Mouse (Mus musculus) midbrain, embryonic 13.5 days (tissue): ENCODE measurements around the gene Vrtn. TPM values are rescaled to one million over a fixed set of nuclear protein-coding genes. Genes with fewer than 3 reads are reported as not detected.
A peak's percentile ranks its signal among the peaks of the same experiment; 100 is the strongest.

ENCODE experiments used
- ATAC-seq: fragments of 200-750 bp; cut with Nextera tagmentation; 2 replicates; pipeline ENCODE4 v1.8.0; 2017; ENCODE audit warnings: mild to moderate bottlenecking, moderate TSS enrichment, moderate library complexity
- H3K27ac ChIP-seq: fragments of 300-500 bp; sonication (generic); 2 replicates; pipeline ENCODE4 v1.5.1; 2015; ENCODE audit warnings: inconsistent platforms, mild to moderate bottlenecking, moderate library complexity
- H3K27me3 ChIP-seq: fragments of 300-500 bp; sonication (generic); 2 replicates; pipeline ENCODE4 v1.6.1; 2015; ENCODE audit warnings: mild to moderate bottlenecking, inconsistent platforms
- H3K36me3 ChIP-seq: fragments of 300-500 bp; sonication (generic); 2 replicates; pipeline ENCODE4 v1.6.1; 2015; ENCODE audit warnings: mild to moderate bottlenecking, inconsistent platforms
- H3K4me1 ChIP-seq: fragments of 300-500 bp; sonication (generic); replicated peaks from 2 replicates; pipeline ENCODE4 v1.6.1; 2015; ENCODE audit warnings: inconsistent platforms
- H3K4me2 ChIP-seq: fragments of 300-500 bp; sonication (generic); replicated peaks from 2 replicates; pipeline ENCODE4 v1.6.1; 2015; ENCODE audit warnings: moderate library complexity, mild to moderate bottlenecking, inconsistent platforms
- H3K4me3 ChIP-seq: fragments of 300-500 bp; sonication (generic); replicated peaks from 2 replicates; pipeline ENCODE4 v1.5.1; 2015; ENCODE audit warnings: mild to moderate bottlenecking, inconsistent platforms
- H3K9ac ChIP-seq: fragments of 300-500 bp; sonication (generic); replicated peaks from 2 replicates; pipeline ENCODE4 v1.6.1; 2015; ENCODE audit warnings: mild to moderate bottlenecking, inconsistent platforms
- H3K9me3 ChIP-seq: fragments of 300-500 bp; sonication (generic); 2 replicates; pipeline ENCODE4 v1.6.1; 2016; ENCODE audit warnings: mild to moderate bottlenecking, inconsistent platforms
- WGBS: fragments of 180-500 bp; shearing (Covaris S2); methylation state at CpG from one replicate; pipeline ENCODE4 v1.1.7; 2015; 5-methylcytosine and 5-hydroxymethylcytosine counted together
- polyA plus RNA-seq: library from polyadenylated mRNA; unstranded; fragments of >200 nt; fragmentation: Nextera tagmentation; extraction: Ambion mirVana; gene quantifications from 2 replicates; pipeline ENCODE4 v1.2.1, GENCODE M21; 2015

Vrtn gene
- polyA plus RNA-seq, 1 experiment from 2014 or later, result not detected

DNA sequence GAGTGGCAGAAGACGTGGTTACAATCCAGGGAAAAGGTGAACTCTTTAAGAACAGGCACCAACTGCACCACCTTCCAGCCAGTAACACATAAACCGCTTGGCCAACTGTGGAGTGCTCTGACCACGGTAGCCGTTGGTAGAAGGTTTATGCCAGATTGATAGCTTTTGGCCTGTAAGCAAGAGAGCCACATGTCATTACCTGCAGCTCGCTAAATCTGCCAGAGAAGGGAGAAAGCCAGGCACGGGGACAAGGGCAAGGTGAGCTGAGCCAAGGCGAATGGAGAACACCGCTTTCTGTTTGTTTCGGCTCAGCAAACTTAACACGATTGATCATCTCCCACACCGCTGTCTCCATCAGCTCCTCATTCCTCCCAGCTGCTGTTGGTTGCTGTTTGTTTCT is 48.2 kb downstream of the Vrtn start:
- Histone ChIP-seq H3K27me3 (0 out of 2 replicates have a peak, but pooled peaks cover 5% of the 10 kb centered on the region), H3K36me3 (no peaks in the 10 kb centered on the region), H3K4me2 (no peak overlapping the region), H3K4me3 (no peak overlapping the region), H3K4me1 (0 out of 2 replicates have a peak, but pooled peaks cover 7% of the 10 kb centered on the region), H3K9me3 (no peaks in the 10 kb centered on the region), H3K27ac (no peak overlapping the region), H3K9ac (no peak overlapping the region)
- no peak for ATAC-seq
- 89% methylated on average over 11 of the region's 11 CpGs for WGBS

DNA sequence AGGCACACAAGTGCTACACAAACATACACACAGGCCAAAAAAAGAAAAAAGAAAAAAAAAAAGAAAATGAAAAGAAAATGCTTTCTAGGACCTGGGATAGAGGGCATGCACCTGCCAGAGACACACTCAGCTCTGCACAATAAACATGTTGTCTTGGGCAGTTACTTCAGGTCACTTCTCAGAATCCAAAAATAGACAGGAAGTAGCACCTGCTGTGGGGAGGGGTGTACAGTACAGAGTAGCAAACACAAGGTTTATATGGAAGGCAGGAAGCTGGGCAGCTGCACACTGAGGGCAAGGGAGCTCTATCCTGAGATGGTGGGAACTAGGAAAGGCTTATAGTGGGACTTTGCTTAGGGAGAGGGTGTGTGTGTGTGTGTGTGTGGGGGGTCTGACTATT is 50.5 kb downstream of the Vrtn start:
- no peak for ATAC-seq
- H3K4me2 ChIP-seq, result no peak overlapping the region
- no peak overlapping the region for H3K27ac ChIP-seq

DNA sequence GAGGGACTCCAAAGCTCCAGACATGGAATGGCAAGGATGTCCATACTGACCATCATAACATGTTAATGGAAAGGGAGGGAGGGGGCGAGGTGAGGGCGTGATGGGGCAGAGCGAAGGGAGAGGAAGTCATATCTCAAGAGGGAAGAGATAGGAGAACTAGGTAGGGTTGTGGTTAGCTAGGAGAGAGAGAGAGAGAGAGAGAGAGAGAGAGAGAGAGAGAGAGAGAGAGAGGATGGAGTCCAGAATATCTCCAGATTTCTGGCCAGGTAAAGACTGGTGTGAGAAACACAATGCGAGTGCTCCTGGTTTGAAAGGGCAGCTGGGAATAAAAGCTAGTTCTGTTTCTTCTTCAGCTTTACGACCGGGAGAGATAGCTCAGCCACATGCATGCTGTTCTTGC is 51.3 kb downstream of the Vrtn start:
- Histone ChIP-seq H3K9me3 (no peaks in the 10 kb centered on the region), H3K27ac (no peak overlapping the region), H3K4me2 (no peak overlapping the region), H3K9ac (no peak overlapping the region), H3K27me3 (peaks cover 14% of the 10 kb centered on the region), H3K4me3 (no peak overlapping the region), H3K4me1 (no peaks in the 10 kb centered on the region), H3K36me3 (no peaks in the 10 kb centered on the region)
- no peak for ATAC-seq
- 86% methylated on average over 6 of the region's 6 CpGs for WGBS

More for the DNA sequence above, 50.5 kb downstream of the Vrtn start:
- 0 out of 2 replicates have a peak, but pooled peaks cover 3% of the 10 kb centered on the region for H3K4me1 ChIP-seq
- peaks cover 6% of the 10 kb centered on the region; the same call in 1 of the 2 replicates for H3K27me3 ChIP-seq
- no peak overlapping the region for H3K4me3 ChIP-seq
- H3K9ac ChIP-seq, result no peak overlapping the region
- no peaks in the 10 kb centered on the region for H3K9me3 ChIP-seq
- no peaks in the 10 kb centered on the region for H3K36me3 ChIP-seq

DNA sequence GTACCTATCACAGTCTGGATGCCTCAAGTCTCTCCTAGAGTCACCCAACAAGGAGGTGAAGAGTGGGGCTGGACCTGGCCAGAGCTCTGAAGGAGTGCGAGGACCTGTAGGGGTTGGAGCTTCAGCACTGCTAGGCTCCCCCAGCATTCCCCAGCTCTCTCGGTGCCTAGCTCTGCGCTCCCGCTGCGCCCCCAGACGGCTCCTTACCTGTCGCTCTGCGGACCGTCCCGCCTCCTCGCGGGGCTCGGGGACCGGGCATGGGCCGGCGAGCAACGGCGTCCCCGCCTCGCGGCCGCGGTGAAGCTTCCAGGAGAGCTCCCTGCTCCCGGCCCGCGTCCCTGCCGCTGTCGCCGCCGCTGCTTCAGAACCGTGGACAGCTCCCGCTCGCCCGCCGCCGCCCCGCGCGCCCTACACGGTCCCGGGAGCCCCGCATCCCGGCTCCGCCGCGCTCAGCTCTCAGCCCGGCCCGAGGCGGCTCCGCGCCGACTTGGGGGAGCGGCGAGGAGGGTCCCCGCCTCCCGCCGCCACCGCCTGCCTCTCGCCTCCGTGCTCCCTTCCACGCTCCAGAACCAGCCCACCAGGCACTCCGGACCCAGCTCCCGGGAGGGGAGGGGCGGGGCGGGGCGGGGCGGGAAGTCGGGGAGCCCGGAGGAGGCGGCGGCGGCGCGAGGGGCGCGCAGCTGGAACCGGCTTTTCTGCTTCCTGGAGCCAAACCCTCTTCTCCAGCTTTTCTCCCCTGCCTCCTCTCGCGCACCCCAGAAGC is 57.7 kb downstream of the Vrtn start, which contains the start of gene Syndig1l:
Gene Syndig1l, minus strand, starts transcription at position 513 of the 763 bp plus-strand sequence.
- Histone ChIP-seq H3K9me3 (no peaks in the 10 kb centered on the region), H3K9ac (peak within 1 kb of the TSS; percentile 75), H3K4me1 (peaks cover 19% of the 10 kb centered on the region), H3K4me3 (peak within 1 kb of the TSS; percentile 63), H3K4me2 (peak within 1 kb of the TSS; percentile 87), H3K27me3 (peaks cover 53% of the 10 kb centered on the region), H3K27ac (no peak within 1 kb of the TSS), H3K36me3 (no peaks in the 10 kb centered on the region)
- ATAC-seq, result peak; percentile 84
- under 1% methylated on average over 70 of the region's 79 CpGs for WGBS

Other genes starting within 250 kb of the Vrtn start
- gene Entpd5, start 232.0 kb upstream of the Vrtn start, polyA plus RNA-seq, result 9.9 and 10.2 TPM in 2 replicates
- gene Bbof1, start 231.9 kb upstream of the Vrtn start, polyA plus RNA-seq, result 2.5 and 4.5 TPM in 2 replicates
- gene Rnf113a2, start 223.8 kb upstream of the Vrtn start, polyA plus RNA-seq, result 27.0 and 27.1 TPM in 2 replicates
- 28.9 and 29.9 TPM in 2 replicates for gene Aldh6a1, start 190.0 kb upstream of the Vrtn start, polyA plus RNA-seq
- gene Lin52, start 189.6 kb upstream of the Vrtn start, polyA plus RNA-seq, result 38.6 and 41.3 TPM in 2 replicates
- gene Vsx2, start 71.3 kb upstream of the Vrtn start, polyA plus RNA-seq, result 2.2 and 3.0 TPM in 2 replicates
- gene Abcd4, start 23.6 kb upstream of the Vrtn start, polyA plus RNA-seq, result 12.8 and 13.9 TPM in 2 replicates
- gene Syndig1l, start 57.8 kb downstream of the Vrtn start, polyA plus RNA-seq, result 2.9 and 3.6 TPM in 2 replicates
- gene Npc2, start 132.1 kb downstream of the Vrtn start, polyA plus RNA-seq, result 78.8 and 87.8 TPM in 2 replicates
- 160 and 167 TPM in 2 replicates for gene Isca2, start 132.2 kb downstream of the Vrtn start, polyA plus RNA-seq
- 0.13 TPM in 1 of 2 replicates, not detected in the other for gene Ltbp2, start 235.5 kb downstream of the Vrtn start, polyA plus RNA-seq